Mouse (Mus musculus): ENCODE results near the gene Cdkn2d.
"Not testable (repeated sequence)": the region's sequence is repeated elsewhere in the genome, so short reads cannot be mapped to it uniquely, and the experiment has no call there.

Cdkn2d gene

DNA sequence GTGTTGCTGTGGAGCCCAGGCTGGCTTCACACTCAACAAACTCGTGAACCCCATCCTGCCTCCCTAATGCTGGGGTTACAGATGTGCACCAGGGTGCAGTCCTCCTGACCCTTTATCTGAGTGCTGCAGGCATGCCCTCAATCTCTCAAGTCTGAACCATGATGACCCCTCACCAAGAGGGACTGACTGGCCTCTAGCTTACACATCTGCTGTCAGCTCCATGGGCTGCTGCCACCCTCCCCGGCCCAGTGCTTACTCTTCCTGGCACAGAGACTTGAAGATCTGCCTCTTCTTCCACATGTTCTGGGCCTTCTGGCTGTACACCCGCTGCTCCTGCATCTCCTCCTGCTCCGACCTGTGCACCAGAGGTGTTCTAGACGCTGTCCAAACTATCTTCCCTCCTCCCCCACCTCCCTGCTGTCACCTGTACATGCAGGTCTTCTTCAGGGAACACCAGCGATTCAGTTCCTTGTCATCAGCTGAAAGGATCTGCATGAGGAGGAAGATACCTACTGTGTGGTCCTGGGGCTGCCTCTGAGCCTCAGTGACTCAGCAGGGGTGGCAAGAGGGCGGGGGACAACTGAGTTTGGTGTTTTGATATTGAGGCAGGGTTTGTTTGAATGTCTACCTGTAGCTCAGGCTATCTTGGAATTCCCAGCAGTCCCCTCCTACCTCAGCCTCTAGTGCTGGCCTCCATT is 16.0 kb downstream of the Cdkn2d start:
- DNase-seq (ENCODE audit: low spot score) = no peak

DNA sequence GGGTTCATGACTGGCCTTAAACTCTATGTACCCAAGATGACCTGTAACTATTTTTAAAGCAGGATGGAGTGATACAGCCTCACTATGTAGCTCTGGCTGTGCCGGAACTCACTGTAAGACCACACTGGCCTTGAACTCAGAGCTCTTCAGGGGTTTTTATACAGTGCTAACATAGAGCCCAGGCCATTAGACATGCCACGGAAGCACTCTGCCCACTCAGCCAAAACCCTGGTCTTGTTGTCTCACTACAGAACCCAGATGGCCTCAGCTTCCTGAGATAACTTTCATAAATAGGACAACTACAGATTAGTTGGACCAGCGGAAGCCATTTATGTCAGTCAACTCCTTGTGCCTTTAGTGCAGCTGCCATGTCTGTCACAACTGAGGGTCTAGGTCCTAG is 16.9 kb downstream of the Cdkn2d start:
- no peak for DNase-seq (ENCODE audit: low spot score)

DNA sequence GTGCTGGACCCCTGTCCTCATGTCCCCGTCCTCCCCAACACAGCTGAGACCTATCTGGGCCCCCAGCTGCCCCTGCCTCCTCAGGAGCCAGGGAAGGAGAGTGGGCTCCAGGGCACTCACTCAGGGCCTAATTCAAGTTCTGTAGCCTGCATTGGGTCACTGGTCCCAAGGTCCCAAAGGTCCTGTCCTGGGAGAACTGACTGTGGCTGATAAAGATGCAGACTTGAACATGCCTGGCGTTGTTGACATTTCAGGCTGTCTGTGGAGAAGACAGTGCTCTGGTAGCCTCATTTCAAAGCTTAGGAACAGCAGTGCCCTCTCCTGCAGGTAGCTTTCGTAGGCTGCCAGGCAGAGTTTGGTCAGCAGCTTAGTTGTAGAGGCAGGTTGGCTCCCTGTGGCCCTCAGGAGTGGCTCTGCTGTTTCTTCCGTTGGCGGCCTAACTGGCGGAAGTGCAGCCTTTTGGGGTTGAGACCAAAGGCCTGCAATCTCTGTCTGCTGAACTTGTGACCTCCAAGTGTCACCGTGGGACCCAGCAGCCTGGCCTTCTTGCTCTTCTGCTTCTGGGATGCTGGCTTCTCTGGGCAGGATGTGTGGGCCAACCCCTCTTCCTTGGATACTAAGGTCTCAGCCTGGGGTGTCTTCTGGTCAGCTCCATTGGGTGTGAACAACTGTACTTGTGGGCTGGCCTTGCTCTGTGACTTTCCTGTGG is 17.5 kb downstream of the Cdkn2d start:
- DNase-seq (ENCODE audit: low spot score) = no peak

DNA sequence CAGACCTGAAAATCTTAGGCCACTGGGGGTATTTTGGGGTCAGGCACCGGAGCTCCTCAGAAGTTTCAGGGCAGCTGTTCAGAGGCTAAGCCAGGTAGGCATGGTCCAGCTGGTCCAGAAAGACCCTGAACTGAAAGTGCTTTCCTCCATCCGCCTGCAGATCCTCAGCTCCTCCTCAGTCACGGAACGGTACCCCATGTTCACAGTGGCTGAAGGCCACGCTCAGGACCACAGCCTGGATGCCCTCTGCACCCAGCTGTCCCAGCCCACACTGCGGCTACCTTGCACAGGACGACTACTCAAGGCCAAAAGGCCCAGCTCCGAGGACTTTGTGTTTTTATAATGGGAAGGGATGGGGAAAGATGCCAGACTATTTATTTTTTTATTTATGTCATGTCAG is 18.1 kb downstream of the Cdkn2d start:
- DNase-seq (ENCODE audit: low spot score) = no peak

DNA sequence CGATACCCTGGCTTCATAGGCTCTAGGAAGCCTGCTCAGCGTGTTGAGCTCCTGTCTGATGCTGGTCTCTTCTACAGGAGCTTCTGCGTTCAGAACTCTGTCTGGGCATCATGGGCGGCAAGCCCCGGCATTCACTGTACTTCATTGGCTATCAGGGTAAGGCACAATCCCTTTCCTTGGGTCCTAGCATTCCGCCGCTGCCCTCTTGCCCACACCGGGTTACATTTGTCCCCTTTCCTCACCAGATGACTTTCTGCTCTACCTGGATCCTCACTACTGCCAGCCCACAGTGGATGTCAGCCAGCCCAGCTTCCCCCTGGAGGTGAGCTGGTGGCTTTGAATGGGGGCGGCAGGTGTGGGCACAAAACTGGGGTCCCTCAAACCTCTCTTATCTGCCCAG is 18.8 kb downstream of the Cdkn2d start:
- no peak for DNase-seq (ENCODE audit: low spot score)

DNA sequence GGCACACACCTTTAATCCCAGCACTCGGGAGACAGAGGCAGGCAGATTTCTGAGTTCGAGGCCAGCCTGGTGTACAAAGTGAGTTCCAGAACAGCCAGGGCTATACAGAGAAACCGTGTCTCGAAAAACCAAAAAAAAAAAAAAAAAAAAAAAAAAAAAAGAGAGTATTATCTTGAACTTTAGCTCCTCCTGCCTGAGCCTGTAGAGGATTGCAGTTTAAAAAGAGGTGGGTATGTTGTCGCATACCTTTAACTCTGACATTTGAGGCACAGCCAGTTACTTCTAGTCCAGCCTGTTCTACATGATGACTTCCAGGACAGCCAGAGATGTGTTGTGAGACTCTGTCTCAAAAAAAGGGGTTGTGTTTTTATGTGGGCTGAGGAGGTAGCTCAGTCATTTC is 21.6 kb downstream of the Cdkn2d start:
- not testable (repeated sequence) for DNase-seq (ENCODE audit: low spot score)

DNA sequence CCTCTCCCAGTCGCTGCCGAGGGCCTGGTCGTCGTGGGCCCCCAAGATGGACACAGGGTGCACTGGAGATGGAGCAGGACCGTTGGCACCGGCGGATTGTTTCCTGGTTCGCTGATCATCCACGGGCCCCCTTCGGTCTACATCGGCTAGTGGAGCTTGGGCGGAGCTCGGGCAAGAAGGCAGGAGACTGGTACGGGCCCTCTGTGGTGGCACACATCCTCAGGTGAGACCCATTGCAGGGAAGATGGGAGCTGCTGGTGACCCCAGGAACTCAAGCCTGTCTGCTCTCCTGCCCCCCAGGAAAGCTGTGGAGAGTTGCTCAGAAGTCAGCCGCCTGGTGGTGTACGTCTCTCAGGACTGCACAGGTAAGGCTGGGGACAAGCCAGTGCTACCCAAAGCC is 22.9 kb downstream of the Cdkn2d start:
- no peak for DNase-seq (ENCODE audit: low spot score)

DNA sequence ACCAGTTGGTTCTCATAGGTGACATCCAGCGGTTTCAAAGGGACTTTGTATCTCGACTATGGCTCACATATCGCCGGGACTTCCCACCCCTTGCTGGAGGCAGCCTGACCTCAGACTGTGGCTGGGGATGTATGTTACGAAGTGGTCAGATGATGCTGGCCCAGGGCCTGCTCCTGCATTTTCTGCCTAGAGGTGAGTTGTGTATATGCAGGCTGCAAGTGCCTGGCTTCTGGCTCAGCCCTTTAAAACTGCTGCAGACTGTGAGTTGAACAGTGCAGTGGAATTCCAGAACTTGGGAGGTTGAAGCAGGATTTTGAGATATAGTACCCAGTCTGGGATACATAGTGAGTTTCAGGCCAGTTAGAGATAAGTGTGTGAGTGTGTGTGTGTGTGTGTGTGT is 24.3 kb downstream of the Cdkn2d start:
- DNase-seq (ENCODE audit: low spot score) = no peak

DNA sequence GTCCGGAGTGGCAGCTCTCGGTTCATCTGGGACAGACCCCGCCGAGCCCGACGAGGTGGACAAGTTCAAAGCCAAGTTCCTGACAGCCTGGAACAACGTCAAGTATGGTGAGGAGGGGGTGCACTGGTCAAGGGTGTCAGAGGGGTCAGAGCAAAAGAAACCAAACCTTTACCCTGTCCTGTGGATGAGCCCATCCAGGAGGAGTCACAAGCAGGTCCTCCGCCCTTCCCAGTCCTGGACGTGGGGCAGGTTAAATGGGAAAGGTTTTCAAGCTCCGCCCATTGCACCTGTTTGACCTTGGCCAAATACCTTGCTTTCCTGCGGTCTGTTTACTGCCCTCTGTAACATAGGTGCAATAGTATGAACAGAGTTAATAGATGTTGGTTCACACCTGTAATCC is 25.6 kb downstream of the Cdkn2d start:
- peak; percentile 61 for DNase-seq (ENCODE audit: low spot score)

DNA sequence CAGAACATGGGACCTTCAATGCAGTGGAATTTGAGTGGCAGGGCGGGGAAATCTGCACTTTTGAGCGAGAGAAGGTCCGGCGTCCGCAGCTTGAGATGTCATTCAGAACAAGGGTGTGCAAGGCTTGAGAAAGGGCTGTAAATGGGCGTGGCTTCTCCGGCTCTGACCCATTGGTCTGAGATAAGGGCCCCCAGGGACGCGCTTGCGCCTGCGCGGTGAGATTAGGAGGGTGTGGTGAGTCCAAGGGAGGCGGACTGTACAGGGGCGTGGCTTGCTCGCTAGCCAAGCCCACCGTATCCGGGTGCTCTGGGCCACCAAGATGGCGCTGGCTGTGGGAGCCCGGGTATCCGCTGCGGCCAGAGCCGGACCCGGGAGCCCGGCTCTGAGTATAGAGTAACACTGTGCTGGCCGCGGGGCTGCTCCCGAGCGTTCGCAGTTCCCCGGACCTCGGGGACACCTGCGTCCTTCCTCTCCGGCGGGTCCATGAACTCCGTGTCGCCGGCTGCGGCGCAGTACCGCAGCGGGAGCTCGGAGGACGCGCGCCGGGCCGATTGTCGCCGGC is 26.1 kb downstream of the Cdkn2d start, which contains the start of gene Atg4d:
Gene Atg4d, plus strand, starts transcription at position 294 of the 562 bp plus-strand sequence.
- peak; percentile 99 for DNase-seq (ENCODE audit: low spot score)

DNA sequence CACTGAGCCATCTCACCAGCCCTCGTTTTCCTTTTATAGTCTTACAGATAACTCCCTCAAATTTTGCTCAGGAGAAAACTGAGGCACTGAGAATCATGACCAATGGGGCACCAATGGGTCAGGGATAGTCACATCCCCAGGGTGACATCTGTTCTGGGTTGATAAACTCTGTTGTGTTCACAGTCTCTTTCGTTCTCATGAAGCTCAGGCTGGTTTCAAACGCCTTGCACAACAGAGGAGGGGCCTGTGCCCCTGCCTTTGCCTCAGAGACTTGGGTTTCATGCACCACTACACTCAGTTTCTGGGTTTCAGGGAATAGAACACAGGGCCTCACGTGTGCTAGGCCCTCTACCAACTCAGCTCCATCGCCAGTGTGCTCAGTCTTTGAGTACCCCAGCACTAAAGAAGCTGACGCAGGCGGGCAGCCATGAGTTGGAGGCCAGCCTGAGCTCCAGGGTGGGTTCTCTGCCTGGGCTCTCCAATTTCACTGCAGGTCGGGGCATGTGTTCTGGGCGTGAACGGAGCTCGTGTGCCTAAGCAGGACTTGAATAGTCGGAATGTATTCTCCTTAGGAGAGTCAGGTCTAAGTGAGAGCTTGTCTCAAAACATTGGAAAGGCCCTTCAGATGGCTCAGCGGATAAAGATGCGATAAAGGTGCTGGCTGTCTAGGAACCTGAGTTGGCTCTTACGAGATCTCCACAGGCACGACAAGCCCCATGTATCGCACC is 26.8 kb downstream of the Cdkn2d start:
- DNase-seq (ENCODE audit: low spot score) = no peak

DNA sequence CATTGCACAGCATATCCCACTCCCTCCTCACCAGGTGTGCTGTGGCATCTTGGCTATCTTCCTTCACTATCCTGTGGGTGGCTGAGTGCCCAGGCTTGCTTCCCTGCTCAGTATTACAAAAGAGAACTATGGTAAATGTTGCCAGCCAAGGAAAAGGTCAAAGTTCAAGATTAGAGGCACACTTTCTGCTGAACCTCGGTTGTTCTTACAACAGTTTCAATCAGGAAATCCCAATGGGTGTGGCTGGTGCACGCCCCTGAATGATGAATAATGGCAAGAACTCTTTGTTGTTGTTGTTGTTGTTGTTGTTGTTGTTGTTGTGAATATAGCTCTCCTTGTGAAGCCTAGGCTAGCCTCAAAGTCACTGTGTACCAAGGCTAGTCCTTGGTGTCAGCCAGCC is 29.4 kb downstream of the Cdkn2d start:
- no peak for DNase-seq (ENCODE audit: low spot score)

DNA sequence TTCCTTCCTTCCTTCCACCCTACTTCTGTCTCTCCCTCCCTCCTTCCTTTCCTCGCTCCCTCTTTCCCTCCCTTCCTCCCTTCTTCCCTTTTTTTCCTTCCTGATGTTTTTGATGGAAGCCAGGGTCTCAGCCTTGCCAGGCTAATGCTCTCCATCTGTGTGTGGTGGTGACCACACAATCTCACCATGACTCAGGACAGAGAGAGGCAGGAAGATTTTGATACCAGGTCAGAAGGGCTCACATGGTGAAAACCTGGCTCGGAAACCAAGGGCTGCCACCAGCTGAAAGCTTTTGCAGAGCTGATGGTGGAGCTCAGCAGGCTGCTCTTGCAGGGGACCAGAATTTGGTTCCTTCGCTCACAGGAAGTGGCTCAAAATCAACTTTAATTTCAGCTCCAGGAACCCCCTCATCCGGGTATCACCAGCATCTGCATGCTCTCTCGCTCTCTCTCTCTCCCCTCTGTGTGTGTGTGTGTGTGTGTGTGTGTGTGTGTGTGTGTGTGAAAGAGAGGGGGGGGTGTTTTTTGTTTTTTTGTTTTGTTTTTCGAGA is 30.6 kb downstream of the Cdkn2d start:
- no peak for DNase-seq (ENCODE audit: low spot score)

DNA sequence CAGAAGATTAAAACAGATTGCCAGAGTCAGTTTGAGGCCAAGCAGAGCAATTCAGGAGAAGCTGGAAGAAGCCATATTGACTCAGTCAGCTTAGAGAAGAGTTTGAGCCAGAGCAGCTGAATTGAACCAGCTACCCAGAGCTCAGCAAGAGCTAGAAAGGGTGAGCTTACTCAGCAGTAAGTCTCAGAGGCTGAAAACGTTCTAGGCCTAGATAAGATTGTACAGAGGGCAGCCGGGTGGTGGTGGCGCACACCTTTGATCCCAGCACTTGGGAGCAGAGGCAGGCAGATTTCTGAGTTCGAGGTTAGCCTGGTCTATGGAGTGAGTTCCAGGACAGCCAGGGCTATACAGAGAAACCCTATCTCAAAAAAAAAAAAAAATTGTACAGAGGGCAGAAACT is 34.9 kb downstream of the Cdkn2d start:
- DNase-seq (ENCODE audit: low spot score) = not testable (repeated sequence)

DNA sequence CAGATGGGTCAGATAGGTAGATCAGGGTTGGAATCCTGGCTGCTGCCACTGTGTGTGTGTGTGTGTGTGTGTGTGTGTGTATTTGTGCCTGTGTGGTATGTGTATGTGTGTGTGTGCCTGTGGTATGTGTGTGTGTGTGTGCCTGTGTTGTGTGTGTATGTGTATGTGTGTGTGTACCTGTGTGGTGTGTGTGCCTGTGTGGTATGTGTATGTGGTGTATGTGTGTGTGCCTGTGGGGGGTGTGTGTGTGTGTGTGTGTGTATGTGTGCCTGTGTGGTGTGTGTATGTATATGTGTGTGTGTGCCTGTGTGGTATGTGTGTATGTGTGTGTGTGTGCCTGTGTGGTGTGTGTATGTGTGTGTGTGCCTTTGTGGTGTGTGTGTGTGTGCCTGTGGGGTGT is 36.5 kb downstream of the Cdkn2d start:
- no peak for DNase-seq (ENCODE audit: low spot score)

DNA sequence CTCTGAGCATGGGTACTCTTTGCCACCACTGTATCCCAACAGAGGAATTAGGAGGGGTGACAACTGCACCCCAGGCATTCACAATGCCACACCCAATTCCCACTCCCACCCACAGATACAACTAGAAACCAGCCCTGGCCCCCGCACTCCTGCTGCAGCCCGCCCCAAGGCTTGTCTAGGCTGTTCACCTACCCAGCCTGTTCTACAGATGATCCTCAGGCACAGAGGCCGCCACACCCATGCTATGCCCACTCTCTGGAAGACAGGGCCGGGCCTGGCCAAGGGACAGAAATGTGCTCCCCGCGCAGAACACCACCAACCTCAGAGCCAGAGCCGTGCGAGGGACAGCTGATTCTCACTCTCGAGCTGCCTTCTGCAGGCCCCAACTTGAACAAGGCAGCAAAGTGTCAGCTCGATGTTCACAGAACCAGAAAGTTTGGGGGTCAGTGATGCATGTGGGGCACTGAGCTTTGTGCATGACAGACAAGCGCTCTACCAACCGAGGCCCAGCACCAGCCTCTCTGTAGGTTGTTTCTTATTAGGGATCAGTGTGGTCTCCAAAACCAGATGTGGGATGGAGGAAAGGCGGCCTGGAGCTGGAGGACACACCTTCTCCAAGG is 40.0 kb downstream of the Cdkn2d start:
- no peak for DNase-seq (ENCODE audit: low spot score)

DNA sequence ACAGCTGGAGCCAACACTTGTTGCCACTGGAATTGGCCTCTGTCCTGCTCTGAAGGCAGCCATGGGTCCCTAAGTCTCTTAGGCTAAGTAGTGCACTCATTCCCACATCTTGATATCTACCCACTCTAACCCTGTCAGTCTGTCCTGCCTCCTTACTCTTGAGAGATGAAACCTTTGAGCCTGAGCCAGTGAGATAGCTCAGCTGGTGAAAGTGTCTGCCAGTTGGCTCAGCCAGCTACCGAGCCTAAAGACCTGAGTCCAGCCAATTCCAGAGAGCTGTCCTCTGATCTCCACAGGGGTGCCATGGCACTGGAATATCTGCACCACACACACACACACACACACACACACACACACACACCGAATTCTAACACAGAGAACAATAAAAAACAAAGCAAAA is 40.7 kb downstream of the Cdkn2d start:
- DNase-seq (ENCODE audit: low spot score) = no peak

DNA sequence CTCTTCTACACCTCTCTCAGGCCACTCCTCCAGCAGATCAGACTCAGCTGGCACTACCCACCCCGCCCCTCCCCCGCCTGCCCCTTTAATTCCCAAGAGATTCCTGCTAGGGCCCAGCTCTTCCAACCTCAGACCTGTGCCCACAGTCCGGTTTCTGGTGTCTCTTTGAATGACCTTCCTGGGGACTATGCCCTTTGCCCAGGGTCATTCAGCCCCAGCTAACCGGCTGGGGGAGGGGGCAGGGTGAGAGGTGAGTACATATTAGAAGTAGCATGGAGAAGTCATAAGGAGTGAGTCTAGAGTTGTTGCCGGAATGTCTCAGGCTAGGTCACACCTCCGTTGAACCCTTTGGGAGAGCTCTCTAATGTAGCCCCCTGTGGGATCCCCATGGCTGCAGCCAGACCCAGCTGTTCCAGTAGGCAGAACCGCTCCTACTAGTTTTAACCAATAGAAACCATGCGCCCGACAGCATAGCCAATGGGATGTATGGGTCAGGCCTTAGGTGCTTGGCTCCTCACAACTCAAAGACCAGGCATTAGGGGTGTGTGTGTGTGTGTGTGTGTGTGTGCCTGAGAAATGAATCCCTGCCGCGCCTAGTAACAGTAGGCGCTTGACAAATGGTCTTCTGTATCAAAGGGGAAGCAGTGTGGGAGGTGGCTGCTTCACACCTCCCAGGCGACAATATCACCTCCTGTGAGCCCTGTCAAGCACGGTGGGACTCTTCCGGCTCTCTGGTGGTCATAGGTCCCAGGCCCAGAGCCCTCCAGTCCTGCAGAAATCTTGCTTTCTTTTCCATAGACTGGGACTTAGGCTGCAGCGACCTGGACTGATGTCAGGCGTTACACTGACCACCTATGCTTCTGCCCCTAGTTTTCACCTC is 41.3 kb downstream of the Cdkn2d start:
- no peak for DNase-seq (ENCODE audit: low spot score)

DNA sequence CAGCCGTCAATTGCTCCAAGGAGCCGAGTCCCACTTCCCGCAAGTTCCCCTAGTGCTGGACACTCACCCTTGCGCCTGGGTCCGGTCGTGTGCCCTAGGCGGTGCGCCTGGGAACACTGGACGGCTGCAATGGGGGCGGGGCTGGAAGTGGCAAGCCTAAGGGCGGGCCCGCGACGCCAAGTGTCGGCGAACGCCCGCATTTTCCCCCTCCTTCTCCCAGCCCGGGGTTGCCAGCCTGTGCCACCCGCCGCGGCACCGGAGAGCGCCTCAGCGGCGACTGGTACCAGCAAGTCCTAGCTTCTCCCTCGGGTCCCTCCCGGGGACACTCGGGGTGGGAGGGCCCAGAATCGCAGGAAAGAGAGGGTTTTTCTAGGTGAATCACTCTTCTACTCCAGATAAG is 42.9 kb downstream of the Cdkn2d start, which contains the start of gene S1pr5:
Gene S1pr5, minus strand, starts transcription at position 118 of the 400 bp plus-strand sequence.
- DNase-seq (ENCODE audit: low spot score) = no peak

DNA sequence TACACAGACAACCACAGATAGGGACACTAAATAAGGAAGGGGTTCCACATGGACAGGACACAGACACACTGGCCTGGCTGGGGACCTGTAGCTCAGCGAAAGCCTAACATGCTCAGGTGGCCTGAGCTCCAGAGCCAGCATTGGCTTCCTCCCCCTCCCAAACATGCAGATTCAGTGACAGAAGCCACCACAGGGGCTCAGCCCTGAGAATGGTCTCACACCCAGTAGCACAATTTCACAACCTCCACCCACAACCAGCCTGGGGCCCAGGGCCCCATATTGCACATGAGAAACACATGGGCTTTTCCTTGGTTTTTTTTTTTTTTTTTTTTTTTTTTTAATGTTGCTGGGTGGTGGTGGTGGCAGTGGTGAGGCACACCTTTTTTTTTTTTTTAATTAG is 44.9 kb downstream of the Cdkn2d start:
- DNase-seq (ENCODE audit: low spot score) = no peak

DNA sequence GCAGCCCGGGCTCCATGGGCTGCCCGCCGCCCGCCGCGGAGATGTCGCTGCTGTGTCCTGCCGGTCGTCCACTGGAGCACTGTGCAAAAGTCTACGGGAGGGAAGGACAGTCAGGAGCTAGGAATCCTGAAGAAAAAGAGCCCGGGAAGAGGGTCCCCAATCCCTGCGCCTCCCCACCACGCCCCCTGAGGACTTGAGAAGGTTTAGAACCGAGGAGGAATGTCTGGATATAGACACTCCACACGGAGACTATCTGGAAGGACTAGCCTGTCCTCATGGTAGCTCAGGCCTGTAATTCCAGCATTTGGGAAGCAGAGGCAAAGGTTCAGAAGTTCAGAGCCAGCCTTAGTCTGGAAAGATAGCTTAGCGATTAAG is 46.1 kb downstream of the Cdkn2d start:
- no peak for DNase-seq (ENCODE audit: low spot score)

All from yolk sac, embryonic 10.5 days (tissue).